Mouse (Mus musculus) liver, embryonic 14.5 days (tissue): ENCODE results near the gene Pdzd8. TPM values are rescaled to one million over a fixed set of nuclear protein-coding genes. Genes with fewer than 3 reads are reported as not detected.

Experiments used
- ATAC-seq: fragments of 200-750 bp; cut with Nextera tagmentation; 2 replicates; pipeline ENCODE4 v1.8.0; 2017; ENCODE audit warnings: moderate number of reproducible peaks, mild to moderate bottlenecking, moderate library complexity; ENCODE audit not compliant: insufficient read depth
- DNase-seq, 3 experiments: peaks; one replicate each; pipeline ENCODE4 v3.0.0-alpha.2; 2012 to 2013; ENCODE audit warnings: low read depth in 3 of 3, low spot score in 3 of 3
- H3K27ac ChIP-seq: fragments of 300-500 bp; sonication (generic); 2 replicates; pipeline ENCODE4 v1.5.1; 2014; ENCODE audit warnings: moderate library complexity, mild to moderate bottlenecking, control low read depth, inconsistent platforms
- H3K27me3 ChIP-seq: fragments of 300-500 bp; sonication (generic); 2 replicates; pipeline ENCODE4 v1.6.1; 2014; ENCODE audit warnings: mild to moderate bottlenecking, low read length, moderate library complexity; ENCODE audit not compliant: control insufficient read depth, insufficient read depth
- H3K36me3 ChIP-seq: fragments of 300-500 bp; sonication (generic); replicated peaks from 2 replicates; pipeline ENCODE4 v1.6.1; 2014; ENCODE audit warnings: low read depth; ENCODE audit not compliant: control insufficient read depth, insufficient read depth
- H3K4me1 ChIP-seq, 2 experiments: fragments of 200-500 bp in 1 of 2; fragments of 300-500 bp in 1 of 2; sonication (generic) in 1 of 2; replicated peaks; 2 replicates each; pipeline ENCODE4 v1.6.1; 2012 to 2014; ENCODE audit warnings: antibody characterized with exemption in 1 of 2, inconsistent platforms in 1 of 2, low read length in 1 of 2; ENCODE audit not compliant: control insufficient read depth in 2 of 2, insufficient read depth in 2 of 2
- H3K4me2 ChIP-seq: fragments of 300-500 bp; sonication (generic); 2 replicates; pipeline ENCODE4 v1.6.1; 2014; ENCODE audit warnings: low read depth, mild to moderate bottlenecking, control low read depth, moderate library complexity
- H3K4me3 ChIP-seq, 2 experiments: fragments of 200-500 bp in 1 of 2; fragments of 300-500 bp in 1 of 2; sonication (generic) in 1 of 2; 2 replicates each; pipeline ENCODE4 v1.5.1; 2012 to 2014; ENCODE audit warnings: low read depth in 2 of 2, low read length in 2 of 2, mild to moderate bottlenecking in 2 of 2, control low read depth in 1 of 2, inconsistent platforms in 1 of 2, moderate library complexity in 1 of 2; ENCODE audit not compliant: insufficient read depth in 1 of 2
- H3K9ac ChIP-seq: fragments of 300-500 bp; sonication (generic); replicated peaks from 2 replicates; pipeline ENCODE4 v1.6.1; 2014; ENCODE audit warnings: mild to moderate bottlenecking, control low read depth, moderate library complexity
- H3K9me3 ChIP-seq: fragments of 300-500 bp; sonication (generic); 2 replicates; pipeline ENCODE4 v1.6.1; 2016; ENCODE audit warnings: low read length, mixed read lengths; ENCODE audit not compliant: control insufficient read depth
- CTCF ChIP-seq: IDR thresholded peaks from 2 replicates; pipeline ENCODE4 v1.5.1; 2016; ENCODE audit warnings: antibody characterized with exemption, low read depth, control low read depth
- EP300 ChIP-seq: IDR thresholded peaks from 2 replicates; pipeline ENCODE4 v1.6.1; 2016; ENCODE audit warnings: antibody characterized with exemption, low read depth
- WGBS: fragments of 180-500 bp; shearing (Covaris S2); extraction: QIAGEN DNeasy Blood & Tissue Kit; methylation state at CpG from one replicate; pipeline ENCODE4 v1.1.7; 2014; ENCODE audit not compliant: insufficient replicate concordance; 5-methylcytosine and 5-hydroxymethylcytosine counted together
- polyA plus RNA-seq, 2 experiments: library from polyadenylated mRNA; depleted of rRNA in 1 of 2; stranded (reverse) in 1 of 2; unstranded in 1 of 2; fragments of >200 nt; fragmentation: Nextera tagmentation in 1 of 2; extraction: Ambion mirVana in 1 of 2; gene quantifications; 2 replicates each; pipeline versions ENCODE4 v1.2.1 to v1.2.3; 2012 to 2014

Gene Pdzd8
- polyA plus RNA-seq, 2 experiments, result 4.0 to 4.7 TPM

- WGBS, result 50% methylated on average over 1 of the region's 1 CpGs
- Histone ChIP-seq H3K36me3 (no peaks in the 10 kb centered on the region), H3K4me1 (peaks cover 14 to 20% of the 10 kb centered on the region in 2 experiments), H3K4me2 (no peak overlapping the region), H3K4me3 (no peak overlapping the region), H3K27me3 (no peaks in the 10 kb centered on the region; the same call in 1 of the 2 replicates), H3K9me3 (no peaks in the 10 kb centered on the region), H3K27ac (no peak overlapping the region), H3K9ac (no peak overlapping the region)
- TF ChIP-seq EP300, result no peak
- peak; percentile 71 for TF ChIP-seq CTCF
- no peak for DNase-seq
- no peak for ATAC-seq
Observed at GRCm38 (mm10) chr19:59387178-59387577, 41.6 kb upstream of the Pdzd8 start.

- H3K27ac ChIP-seq, result no peak overlapping the region; the same call in 1 of the 2 replicates
- ATAC-seq (peak; percentile 84), DNase-seq (no peak)
- peaks cover 14 to 20% of the 10 kb centered on the region in 2 experiments for H3K4me1 ChIP-seq
- no peak overlapping the region for H3K4me2 ChIP-seq
- H3K9me3 ChIP-seq, result no peaks in the 10 kb centered on the region
- H3K4me3 ChIP-seq, result no peak overlapping the region
- TF ChIP-seq CTCF, result no peak
- peak; percentile 77 for TF ChIP-seq EP300
- 72% methylated on average over 7 of the region's 7 CpGs for WGBS
- H3K9ac ChIP-seq, result no peak overlapping the region
- no peaks in the 10 kb centered on the region for H3K36me3 ChIP-seq
- no peaks in the 10 kb centered on the region; the same call in 1 of the 2 replicates for H3K27me3 ChIP-seq
Observed at GRCm38 (mm10) chr19:59384582-59385495, 39.3 kb upstream of the Pdzd8 start.

- Histone ChIP-seq H3K27ac (no peak overlapping the region), H3K9ac (no peak overlapping the region), H3K4me1 (peaks cover 14% of the 10 kb centered on the region in 2 experiments), H3K4me2 (no peak overlapping the region), H3K9me3 (no peaks in the 10 kb centered on the region), H3K4me3 (no peak overlapping the region), H3K36me3 (no peaks in the 10 kb centered on the region), H3K27me3 (no peaks in the 10 kb centered on the region)
- TF ChIP-seq CTCF, result peak; percentile 53
- no peak for TF ChIP-seq EP300
- no peak for DNase-seq
- ATAC-seq, result no peak
Observed at GRCm38 (mm10) chr19:59382416-59382917, 36.9 kb upstream of the Pdzd8 start.

GRCm38 (mm10) chr19:59379995-59380394 is 34.4 kb upstream of the Pdzd8 start:
- Histone ChIP-seq H3K4me3 (no peak overlapping the region), H3K36me3 (no peaks in the 10 kb centered on the region), H3K4me1 (peaks cover 7 to 8% of the 10 kb centered on the region in 2 experiments), H3K27ac (no peak overlapping the region), H3K27me3 (no peaks in the 10 kb centered on the region), H3K4me2 (no peak overlapping the region), H3K9ac (no peak overlapping the region), H3K9me3 (no peaks in the 10 kb centered on the region)
- WGBS, result 7% methylated on average over 1 of the region's 1 CpGs
- ATAC-seq (no peak), DNase-seq (no peak)
- TF ChIP-seq EP300 (no peak), CTCF (peak; percentile 30; the same call in 1 of the 2 replicates)

GRCm38 (mm10) chr19:59376481-59376880 is 30.9 kb upstream of the Pdzd8 start:
- no peak overlapping the region for H3K4me3 ChIP-seq
- WGBS, result 48% methylated on average over 2 of the region's 2 CpGs
- H3K27ac ChIP-seq, result no peak overlapping the region
- TF ChIP-seq EP300 (no peak), CTCF (peak; percentile 70)
- no peaks in the 10 kb centered on the region for H3K4me1 ChIP-seq
- H3K36me3 ChIP-seq, result no peaks in the 10 kb centered on the region
- no peak overlapping the region for H3K4me2 ChIP-seq
- ATAC-seq, result no peak
- H3K27me3 ChIP-seq, result no peaks in the 10 kb centered on the region
- H3K9ac ChIP-seq, result no peak overlapping the region
- DNase-seq, result no peak
- no peaks in the 10 kb centered on the region for H3K9me3 ChIP-seq
